Mouse (Mus musculus) liver, embryonic 14.5 days (tissue): Measurements from ENCODE around the gene Cd248.

Source experiments
- CTCF ChIP-seq: IDR thresholded peaks from 2 replicates; pipeline ENCODE4 v1.5.1; 2016; ENCODE audit warnings: antibody characterized with exemption, low read depth, control low read depth
- EP300 ChIP-seq: IDR thresholded peaks from 2 replicates; pipeline ENCODE4 v1.6.1; 2016; ENCODE audit warnings: antibody characterized with exemption, low read depth

DNA sequence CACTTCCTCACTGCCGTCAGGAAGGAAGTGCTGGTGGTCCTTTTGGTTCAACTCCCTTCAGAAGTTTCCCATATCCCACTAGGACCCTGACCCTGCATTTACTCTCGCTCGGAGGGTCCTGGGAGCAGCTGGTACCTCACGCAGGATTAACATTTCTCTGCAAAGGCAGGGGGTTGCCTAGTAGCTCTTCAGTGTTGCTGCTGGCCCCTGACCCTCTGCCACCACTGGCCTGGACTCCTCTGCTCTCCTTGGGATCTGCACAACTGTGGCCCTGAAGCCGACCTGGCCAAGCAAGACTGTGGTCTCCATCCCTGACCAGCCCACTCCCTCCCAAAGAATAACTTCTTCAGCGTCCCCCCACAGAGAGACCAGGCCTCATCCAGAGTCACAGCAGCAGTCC is 18.6 kb upstream of the Cd248 start:
- TF ChIP-seq CTCF (no peak), EP300 (no peak)
